Mouse (Mus musculus) frontal cortex, postnatal 25 days (tissue): ENCODE data around the gene Cpeb4.
A peak's percentile ranks its signal among the peaks of the same experiment; 100 is the strongest.
"Not testable (repeated sequence)": the region's sequence is repeated elsewhere in the genome, so short reads cannot be mapped to it uniquely, and the experiment has no call there.

Experiments
- DNase-seq, 2 experiments: peaks; one replicate each; pipeline ENCODE4 v3.0.0; 2022; ENCODE audit warnings: low spot score in 2 of 2

The Cpeb4 gene

GRCm38 (mm10) chr11:31871911-31872310 is at the start of gene Cpeb4:
Cpeb4 (plus strand) TSS chr11:31872211.
- no peak for DNase-seq

DNA sequence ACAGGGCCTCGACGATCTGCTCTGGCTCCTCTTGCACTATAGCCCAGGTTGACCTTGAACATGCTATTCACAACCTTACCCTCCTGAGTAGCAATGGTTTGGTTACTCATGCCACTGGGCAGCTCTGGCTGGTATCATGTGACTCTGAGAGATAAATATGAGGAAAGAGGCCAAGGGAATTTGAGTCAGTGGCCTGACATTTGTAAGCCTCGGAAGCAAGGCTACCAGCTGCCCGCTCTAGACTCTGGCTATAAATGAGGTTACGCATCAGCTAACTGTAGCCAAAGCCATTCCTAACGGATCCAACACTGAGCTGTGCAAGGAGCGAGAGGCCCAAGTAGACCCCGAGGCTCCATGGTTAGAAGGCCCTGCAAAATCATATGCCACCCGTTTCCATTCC is 49.5 kb upstream of the Cpeb4 start:
- no peak for DNase-seq

- no peak for DNase-seq
Measured at GRCm38 (mm10) chr11:31823513-31823912, 48.5 kb upstream of the Cpeb4 start.

- DNase-seq: no peak
Measured at GRCm38 (mm10) chr11:31824504-31825166, 47.4 kb upstream of the Cpeb4 start.

DNA sequence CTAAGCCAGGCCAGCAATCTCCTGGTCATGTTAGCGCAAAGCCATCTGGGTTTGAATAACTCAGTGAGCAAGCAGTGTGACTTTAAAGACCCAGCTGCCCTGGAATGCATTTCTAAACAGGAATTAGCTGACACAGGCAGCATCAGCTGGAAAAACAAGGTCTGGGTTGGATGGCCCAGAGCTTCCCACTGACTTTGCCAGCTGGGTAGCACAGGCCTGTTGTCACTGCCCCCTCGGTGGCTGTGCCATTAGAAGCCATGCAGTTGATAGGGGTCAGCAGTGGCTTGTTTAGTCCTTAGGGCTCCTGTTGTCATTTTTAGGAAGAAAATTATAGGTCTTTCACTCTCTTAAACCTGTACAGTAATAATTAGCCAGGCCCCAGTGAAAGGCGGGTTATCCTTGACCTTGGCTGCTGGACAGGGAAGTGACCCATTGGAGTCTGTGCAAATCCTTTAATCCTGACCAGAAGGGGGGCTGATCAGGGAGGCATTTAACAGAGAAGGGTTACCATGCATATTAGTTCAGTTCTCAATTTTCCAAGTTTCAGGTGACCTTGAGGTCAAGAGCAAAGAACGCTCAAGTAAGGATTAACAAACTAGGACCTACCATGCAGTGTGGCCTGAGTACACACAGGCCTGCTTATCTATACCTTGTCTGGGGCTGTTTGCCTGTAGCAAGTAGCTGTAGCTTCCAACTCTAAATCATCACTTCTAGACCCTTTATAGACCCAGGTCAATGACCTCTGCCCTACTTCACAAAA is 43.8 kb upstream of the Cpeb4 start:
- DNase-seq: no peak

DNA sequence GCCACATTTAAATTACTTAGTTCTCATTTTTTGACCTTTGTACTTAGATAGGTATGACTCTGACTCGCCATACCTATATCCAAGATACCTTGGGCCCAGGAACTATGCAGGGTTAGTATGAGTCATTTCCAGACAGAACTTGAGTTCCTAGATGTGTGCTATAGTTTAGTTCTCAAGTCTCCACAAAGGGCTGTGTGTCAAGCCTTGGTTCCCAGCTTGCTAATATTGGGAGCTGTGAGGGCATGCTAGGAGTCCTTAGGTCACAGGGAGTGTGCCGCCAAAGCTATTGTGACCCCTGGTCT is 43.3 kb upstream of the Cpeb4 start:
- DNase-seq: no peak

DNA sequence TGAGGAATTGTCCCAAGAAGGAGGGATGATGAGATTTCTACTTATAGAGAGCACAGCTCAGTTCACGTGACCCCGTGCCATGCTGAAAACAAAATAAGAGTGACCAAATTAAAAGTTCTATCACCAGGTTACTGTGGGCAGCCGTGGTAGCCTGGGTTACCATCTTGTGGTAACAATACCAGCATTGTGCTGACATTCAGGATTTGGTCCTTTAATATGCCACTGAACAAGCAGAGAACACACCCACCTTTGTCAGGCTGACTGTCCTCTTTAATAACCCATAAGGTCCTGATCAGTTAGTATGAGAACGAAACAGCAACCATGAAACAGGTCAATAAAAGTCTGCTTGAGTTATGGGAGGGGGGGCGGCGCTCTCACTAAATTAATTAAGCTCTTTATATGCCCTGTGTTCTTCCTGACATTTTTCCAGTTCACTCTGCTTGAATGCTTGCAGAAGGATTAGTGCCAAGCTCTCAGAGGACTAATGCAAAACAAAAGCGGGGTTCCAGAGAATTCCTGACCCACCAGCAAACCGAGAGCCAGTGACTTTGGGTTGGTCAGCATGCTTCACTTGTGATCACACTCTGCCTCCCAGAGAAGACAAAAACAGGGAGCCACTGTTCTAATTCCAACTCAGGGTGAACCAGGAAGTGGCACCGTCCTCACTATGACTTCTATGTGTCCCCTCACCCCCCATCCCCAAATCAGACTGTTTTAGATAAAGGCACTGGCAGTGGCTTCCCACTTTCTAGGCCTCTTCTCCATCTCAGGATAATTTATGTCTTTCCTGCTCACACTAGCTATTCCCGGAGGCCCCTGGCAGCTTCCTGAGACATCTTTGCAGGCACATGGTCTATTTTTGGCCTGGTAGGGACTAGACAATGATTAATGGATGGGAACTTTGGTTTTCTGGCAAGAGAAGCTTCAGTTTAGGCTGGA is 41.5 kb upstream of the Cpeb4 start:
- DNase-seq: no peak

DNA sequence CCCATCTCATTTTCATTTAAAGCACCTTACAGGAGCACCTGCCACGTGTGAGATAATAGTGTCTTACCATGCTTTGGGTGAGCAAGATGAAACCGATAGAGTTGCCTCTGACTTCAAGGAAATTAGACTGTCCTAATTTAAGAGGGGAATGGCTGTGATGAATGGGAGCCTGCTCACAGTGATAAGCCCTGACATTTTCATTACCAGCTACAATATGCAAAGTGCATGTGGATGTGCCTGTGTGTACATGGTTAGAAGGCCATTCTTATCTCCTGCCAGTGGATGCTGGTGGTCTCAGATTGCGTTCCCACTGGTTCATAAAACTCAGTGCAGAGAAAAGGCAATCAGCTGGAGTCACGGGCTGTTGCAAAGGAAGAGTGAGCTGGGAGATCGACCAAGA is 40.6 kb upstream of the Cpeb4 start:
- DNase-seq: no peak

DNA sequence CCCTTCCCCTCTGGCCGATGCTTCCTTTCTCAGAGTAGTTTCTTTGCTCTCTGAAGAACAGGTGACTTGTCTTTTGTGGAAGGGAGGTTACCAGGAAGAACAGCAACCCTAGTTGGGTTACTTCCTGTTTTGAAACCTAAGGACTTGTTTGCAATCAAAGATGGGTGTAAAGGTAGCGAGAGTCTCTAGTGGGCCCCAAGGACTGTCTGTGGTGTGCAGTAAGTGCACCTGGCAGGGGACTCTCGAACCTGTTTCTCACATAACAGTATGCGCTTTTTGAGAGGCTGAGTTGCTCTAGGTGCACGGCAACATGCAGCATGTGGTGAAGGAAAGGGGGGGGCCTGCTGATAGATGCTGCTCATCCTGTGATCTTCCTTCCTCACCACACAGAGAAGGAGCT is 40.0 kb upstream of the Cpeb4 start:
- DNase-seq: no peak

GRCm38 (mm10) chr11:31832439-31832980 is 39.5 kb upstream of the Cpeb4 start:
- no peak for DNase-seq

GRCm38 (mm10) chr11:31833506-31833905 is 38.5 kb upstream of the Cpeb4 start:
- no peak for DNase-seq

- DNase-seq: no peak
Measured at GRCm38 (mm10) chr11:31835352-31835751, 36.7 kb upstream of the Cpeb4 start.

GRCm38 (mm10) chr11:31837243-31837642 is 34.8 kb upstream of the Cpeb4 start:
- no peak for DNase-seq

DNA sequence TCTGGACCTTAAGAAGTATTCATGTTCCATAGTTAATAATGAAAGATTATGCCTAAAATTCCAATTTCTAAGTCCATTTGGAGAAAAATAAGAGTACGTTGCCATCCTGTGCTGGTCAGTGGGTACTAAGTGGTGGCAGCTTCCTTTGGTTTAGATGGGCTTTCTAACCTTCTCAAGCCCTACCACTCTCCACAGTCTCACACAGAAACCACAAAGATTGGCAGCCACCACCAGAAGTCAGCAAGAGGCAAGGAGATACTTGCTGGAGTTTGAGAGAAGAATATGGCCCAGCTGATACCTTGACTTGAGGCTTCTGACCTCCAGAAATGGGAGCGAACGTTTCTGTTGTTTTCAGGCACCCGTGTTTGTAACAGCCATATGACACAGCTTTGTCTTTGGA is 34.3 kb upstream of the Cpeb4 start:
- no peak for DNase-seq

DNA sequence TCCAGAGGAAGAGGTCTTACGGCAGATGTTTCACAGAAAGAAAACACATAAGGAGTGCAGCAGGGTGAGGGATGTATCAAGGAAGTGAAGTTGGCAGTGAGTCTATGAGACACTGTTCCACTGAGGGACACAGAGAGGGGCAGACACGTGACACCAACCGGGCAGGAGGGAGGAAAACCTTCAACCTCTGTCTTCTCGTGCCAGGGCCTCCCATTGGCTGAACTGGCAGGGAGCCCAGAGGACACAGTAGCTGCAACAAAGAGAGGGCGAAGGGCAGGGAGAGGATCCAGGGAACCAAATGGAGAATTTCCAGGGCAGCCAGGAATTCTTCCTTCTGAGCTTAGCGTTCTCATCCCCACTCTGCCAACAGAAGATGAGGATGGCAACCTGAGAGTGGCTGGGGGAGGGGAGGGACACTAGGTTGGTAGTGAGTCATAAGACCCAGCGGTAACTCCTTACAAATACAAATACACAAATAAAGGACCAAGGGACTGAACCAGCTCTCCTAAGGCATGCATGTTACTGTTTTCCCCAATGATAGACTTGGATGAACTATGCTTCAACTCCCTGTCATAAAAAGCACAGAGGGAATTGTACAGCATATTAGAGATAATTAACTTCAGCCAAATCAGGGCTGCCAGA is 33.4 kb upstream of the Cpeb4 start:
- peak in 1 of 2 experiments; percentile 50 for DNase-seq

DNA sequence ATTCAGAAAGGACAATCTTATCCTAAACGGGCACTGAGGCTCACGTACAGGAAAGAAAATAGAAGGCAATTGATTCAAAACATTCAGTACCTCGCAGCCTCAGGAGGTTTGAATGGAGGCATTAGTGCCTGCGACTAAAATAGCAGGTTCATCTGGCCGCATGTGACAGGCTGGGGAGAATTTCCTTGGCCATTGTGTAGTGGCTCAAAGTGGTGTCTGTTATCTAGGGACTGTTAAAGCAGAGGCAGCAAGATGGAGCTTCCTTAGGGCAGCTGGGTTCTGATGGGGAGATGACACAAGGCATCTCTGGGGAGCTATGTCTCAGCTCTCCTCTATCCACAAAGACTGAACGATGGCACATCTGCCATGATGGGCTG is 32.9 kb upstream of the Cpeb4 start:
- no peak for DNase-seq

GRCm38 (mm10) chr11:31842171-31842959 is 29.6 kb upstream of the Cpeb4 start:
- DNase-seq: no peak

DNA sequence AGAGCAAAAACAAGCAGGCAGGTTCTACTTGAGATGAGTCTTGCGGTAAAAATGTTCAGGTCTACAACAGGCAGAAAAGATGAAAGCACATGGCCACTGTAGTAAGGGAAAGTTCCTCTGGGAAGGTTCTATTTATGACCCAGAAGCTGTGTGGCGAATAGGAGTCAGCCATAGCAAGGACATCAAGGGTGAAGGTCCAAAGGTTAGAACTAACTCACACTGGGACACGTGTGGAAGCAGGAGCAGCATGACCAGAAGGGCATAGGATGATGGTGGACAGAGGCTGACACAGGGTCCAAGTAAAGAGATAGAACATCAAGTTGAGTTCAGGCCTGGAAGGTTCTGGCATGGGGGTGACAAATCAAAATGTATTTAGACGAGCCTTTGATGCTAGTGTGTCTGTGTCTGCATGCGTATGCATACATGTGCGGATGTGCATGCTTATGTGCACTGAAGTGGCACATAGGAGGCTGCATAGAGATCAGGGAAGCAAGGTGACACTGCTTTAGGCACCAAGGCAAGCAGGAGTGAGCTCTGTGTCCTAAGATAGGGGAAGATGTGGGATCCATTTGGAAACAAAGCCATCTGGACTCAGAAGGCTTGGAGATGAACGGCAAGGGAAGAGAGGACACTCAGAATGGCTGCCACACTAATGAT is 28.7 kb upstream of the Cpeb4 start:
- DNase-seq: no peak

- no peak for DNase-seq
Measured at GRCm38 (mm10) chr11:31843834-31844188, 28.2 kb upstream of the Cpeb4 start.

DNA sequence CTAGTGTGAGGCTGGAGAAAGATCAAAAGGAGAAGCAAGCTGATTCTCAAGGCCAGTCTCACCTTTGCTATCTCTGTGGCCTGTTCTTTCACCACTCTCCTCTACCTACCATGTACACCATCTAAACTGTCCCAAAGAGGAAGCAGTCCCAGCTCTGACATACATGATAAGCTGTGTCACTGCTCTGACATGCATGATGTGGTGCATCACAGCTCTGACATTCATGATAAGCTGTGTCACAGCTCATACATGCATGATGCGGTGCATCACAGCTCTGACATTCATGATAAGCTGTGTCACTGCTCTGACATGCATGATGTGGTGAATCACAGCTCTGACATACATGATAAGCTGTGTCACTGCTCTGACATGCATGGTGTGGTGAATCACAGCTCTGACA is 26.9 kb upstream of the Cpeb4 start:
- DNase-seq: not testable (repeated sequence)
